Mouse (Mus musculus) left cerebral cortex, postnatal 10 days (tissue): ENCODE results near the gene A630095N17Rik. TPM values are rescaled to one million over a fixed set of nuclear protein-coding genes. Genes with fewer than 3 reads are reported as not detected.

Source experiments
- DNase-seq, 2 experiments: peaks; one replicate each; pipeline ENCODE4 v3.0.0; 2021 to 2022; ENCODE audit warnings: low spot score in 2 of 2, mixed read lengths in 1 of 2; ENCODE audit errors: extremely low spot score in 1 of 2
- intact Hi-C: fragments of 180-260 bp; cut with DNase I; formaldehyde crosslinking; loops from one replicate; pipeline ENCODE4 v1.15.1; 2025
- total RNA-seq, 2 experiments: library from RNA; stranded (reverse); gene quantifications; 2 replicates each; pipeline ENCODE4 v1.2.3; 2021

Gene A630095N17Rik
- total RNA-seq, 2 experiments from 2014 or later: not detected

DNA sequence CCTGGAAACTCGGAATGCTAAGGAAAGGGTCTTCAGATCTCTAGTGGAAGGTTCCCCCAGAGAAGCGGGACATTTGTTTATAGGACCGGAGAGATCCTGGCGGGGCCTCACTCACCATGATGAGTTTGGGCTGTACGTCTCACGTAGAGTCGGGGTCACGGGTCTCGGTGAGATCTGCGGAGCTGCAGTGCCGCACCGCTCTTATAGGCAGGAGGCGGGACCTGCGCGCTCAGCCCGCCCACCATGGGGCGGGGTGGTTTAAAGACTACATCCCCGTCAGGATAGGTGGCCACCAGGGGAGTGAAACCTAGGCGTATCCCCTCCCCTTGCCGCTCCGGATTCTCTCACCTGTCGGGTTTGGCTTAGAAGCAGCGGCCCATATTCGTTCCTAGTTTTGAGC, 12.8 kb downstream of the A630095N17Rik start:
- peak; percentile 88 to 89 for DNase-seq
- intact Hi-C loops: no loop called here

DNA sequence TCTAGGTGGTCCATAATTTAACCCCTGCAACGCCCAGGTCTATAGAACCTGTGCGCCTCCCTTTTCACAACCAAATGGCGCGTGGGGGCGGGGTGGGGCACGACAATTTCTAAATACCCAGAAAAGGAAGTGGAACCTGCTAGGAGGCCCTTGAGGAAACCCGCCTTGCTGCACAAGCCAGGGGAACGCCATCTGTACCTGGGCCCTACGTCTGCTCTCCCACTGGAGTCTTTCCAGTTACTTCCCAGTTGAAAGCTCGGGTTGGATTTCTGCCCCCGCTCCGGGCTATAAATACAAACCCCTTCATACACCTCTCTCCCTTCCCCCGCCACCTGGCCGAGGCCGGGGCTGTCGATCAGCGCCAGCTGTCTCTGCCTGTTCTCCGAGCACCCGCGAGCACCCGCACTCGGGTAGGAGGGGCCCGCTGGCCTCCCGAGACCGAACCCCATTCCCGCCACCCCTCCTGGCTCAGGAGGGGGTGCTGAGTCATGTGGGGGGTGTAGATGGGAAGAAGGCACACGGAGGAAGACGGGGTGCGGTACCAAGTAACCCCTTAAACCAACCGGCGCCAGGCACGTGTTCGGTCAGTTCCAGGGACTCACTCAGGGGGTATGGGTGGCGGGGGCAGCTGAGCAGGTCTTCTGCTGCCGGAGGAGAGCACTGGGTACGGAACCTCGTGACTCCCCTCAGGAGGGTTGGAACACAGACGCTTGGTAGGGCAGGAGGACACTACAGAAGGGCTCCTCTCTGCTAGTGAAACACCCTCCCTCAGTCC, 13.5 kb downstream of the A630095N17Rik start:
- peak; percentile 53 to 75 for DNase-seq
- intact Hi-C loops: no loop called here

DNA sequence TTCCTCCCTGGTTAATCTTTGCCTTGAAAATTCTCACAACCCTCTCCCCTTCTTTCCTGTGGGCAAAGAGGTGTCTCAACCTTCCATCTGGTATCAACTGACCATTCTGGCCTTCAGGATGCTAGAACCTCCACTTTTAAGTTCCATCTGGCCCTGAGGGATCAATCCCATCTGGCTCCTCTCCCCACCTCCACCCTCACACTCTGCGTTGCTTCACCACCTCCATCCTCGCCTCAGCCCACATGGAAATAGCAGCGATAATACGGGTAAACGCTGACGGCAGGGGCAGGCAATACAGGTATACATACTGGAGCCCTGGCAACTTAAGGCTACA, 14.0 kb downstream of the A630095N17Rik start:
- no peak for DNase-seq
- intact Hi-C loops: no loop called here

DNA sequence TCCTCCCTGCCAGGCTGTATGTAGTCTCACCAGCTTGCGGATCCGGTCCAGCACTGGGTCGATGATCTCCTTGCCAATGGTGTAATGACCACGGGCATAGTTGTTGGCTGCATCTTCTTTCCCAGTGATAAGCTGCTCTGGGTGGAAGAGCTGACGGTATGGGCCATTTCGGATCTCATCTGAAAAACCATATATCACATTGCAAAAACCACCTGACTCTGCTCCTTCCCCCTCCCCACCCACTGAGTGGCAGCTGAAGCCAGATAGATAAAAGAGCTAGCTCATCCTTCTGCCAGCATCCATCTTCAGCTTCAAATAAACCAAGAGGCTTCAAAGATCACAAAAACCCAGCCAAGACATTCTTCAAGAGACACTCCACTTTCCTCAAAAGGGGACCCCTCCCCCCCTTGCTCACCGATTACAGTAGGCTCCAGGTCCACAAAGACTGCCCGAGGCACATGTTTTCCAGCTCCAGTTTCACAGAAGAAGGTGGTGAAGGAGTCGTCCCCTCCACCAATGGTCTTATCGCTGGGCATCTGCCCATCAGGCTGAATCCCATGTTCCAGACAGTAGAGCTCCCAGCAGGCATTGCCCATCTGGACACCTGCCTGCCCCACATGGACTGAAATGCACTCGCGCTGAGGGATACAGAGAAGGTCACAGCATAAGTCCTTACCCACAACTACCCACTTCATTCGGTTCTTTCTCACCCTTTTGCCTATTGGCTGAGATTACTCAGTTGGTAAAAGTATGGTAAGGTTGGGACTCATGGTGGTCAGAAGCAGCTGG, 14.9 kb downstream of the A630095N17Rik start:
- intact Hi-C loops: no loop called here

DNA sequence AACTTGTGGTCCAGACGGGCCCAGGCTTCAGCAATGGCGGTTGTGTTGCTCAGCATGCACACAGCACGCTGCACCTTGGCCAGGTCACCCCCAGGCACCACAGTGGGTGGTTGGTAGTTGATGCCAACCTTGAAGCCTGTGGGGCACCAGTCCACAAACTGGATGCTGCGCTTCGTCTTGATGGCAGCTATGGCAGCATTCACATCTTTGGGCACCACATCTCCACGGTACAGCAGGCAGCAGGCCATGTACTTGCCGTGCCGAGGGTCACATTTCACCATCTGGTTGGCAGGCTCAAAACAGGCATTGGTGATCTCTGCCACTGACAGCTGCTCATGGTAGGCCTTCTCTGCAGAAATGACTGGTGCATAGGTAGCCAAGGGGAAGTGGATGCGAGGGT, 16.1 kb downstream of the A630095N17Rik start:
- no peak for DNase-seq
- intact Hi-C loops: no loop called here

More for the DNA sequence above, 14.9 kb downstream of the A630095N17Rik start:
- DNase-seq: no peak

DNA sequence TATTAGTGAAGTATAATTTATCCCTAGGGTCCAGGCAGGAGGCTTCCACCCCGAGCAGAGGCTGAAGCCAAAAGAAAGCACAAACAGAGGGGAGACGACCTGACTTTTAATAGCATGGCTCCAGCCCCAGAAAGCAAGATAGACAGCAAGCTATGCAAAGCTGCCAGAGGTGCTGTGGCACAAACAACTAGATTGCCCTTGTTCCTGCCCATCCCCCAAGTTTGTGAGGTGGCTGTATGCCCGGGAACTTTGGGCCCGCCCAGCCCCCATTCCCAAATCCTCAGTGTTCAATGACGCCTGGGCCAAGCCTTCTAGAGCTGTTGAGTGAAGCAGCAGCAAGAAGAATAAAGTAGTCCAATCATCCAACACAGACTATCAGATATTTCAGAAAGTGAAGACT, 17.0 kb downstream of the A630095N17Rik start:
- intact Hi-C loops: no loop called here
- peak; percentile 61 to 66 for DNase-seq

DNA sequence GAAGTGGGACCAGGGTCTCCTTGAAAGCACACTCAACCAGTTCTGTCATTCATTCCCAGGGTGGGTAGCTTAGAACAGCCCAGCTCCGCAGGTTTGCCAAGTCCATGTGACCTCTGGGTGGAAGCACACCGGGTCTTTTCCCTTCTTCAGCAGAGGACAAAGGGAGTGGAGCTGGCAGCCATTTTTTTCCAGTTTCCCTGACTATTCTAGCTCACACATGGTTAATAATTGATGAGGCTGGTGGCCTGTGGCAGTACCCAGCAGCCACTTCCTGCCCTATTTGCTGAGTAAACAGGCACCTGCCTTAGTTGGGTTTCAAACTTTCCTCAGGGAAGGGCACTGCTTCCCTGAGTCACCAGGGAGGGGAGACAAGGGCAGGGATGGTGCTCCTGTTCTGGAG, 17.5 kb downstream of the A630095N17Rik start:
- intact Hi-C loops: no loop called here
- no peak for DNase-seq

DNA sequence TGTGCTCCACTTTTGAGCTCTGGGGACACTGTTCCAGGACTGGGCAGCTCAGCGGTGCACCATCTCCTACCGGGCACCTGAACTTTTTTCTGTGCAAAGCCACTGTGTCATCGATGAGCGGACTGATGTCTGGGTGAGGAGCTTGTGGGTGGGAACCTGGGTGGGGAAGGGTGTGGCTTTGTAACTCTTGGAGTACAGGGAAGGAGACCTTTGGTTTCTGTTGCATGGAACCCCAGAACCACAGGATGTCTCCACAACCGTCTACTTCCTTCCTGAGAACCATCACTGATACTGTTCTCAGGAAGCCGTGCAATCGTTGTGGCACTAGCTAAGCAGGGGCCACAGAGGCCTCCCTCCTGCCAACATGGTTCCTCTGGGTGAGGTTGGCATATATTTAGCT, 18.8 kb downstream of the A630095N17Rik start:
- DNase-seq: no peak
- intact Hi-C loops: no loop called here

DNA sequence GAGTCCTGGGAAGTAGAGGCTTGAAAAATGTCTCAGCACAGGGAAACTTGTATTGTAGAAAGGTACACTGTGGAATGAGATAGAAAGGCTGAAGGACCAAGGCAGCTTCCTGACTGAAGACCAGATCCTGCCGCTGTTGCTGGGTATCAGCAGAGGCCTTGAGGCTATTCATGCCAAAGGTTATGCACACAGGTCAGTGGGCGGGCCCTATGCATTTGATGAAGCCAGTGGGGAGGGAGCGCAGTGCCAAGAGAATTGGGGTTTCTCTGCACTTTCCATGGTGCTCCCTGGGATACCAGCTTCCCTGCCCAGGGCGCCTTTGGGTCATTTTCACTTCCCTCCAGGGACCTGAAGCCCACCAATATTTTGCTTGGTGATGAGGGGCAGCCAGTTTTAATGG, 19.4 kb downstream of the A630095N17Rik start:
- DNase-seq: no peak
- intact Hi-C loops: no loop called here

DNA sequence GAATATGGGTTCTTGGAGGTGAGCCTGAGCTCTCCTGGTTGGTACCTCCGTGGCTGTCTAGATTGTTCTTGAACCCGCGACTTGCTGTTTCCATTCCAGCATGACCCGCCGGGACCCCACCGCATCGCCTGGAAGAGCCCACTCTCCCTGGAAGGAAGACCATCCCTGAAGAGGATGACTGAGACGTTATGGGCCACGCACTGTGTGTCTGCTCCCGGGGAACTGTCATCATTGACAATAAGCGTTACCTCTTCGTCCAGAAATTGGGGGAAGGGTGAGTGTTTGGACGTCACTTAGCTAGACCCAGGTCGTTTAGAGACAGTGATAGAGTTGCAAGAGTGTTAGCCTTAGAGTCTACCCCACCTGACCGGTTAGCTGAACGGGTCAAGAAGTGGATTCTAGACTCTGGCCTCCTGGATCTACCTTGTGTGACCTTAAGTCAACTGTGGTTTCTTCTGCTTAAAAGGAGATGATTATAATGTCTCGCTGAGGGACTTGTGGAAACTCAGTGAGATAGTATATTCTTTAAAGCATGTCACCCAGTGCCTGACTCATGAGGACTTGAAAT, 20.7 kb downstream of the A630095N17Rik start:
- DNase-seq: no peak
- intact Hi-C loops: no loop called here

DNA sequence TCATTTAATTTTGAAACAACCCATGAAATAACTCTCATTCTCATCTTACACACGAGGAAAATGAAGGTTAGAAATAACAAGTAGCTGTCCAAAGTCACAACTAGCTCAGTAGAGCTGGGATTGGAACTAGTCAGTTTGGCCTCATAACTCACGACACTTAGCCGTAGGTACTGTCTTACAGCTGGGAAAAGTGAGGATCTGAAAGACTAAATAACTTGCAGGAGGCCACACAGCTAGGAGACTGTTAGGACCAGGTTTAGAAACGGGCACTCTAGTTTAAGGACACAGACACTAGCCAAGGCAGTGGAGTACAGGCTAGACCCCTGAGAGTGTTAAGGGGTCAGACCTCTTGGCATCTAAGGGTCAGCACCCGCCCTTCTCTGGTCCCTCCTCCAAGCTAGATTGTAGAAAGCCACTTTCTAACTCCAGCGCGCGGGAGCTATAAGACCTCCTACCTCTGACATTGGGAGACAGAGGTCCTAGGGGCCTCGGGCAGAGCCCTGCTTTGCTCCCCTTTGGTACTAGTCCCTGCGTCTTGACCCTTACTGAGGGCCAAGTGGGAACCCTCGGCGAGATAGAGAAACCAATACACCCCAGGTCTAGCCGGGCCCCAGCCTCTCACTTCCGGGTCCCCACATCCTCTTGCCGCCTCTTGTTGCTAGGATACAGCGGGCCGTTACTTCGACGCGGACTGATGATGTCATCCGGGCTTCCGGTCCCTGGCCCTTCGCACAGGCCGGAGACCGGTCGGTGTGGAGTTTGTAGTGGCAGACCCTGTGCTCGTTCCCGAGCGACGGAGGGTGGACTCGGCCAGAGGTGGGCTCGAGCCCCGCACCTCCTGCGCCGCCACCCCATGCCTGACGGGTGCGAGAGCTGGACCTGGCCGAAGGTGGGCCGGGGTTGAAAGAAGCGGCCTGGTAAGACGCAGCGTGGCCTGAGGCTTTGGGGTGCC, 21.5 kb downstream of the A630095N17Rik start, which contains the start of the genes Glb1l and Stk16:
Glb1l (minus strand) TSS at position 678 of the 952 bp plus-strand sequence.
Stk16 (plus strand) TSS at position 703 of the 952 bp plus-strand sequence.
- DNase-seq: peak; percentile 97 to 98

DNA sequence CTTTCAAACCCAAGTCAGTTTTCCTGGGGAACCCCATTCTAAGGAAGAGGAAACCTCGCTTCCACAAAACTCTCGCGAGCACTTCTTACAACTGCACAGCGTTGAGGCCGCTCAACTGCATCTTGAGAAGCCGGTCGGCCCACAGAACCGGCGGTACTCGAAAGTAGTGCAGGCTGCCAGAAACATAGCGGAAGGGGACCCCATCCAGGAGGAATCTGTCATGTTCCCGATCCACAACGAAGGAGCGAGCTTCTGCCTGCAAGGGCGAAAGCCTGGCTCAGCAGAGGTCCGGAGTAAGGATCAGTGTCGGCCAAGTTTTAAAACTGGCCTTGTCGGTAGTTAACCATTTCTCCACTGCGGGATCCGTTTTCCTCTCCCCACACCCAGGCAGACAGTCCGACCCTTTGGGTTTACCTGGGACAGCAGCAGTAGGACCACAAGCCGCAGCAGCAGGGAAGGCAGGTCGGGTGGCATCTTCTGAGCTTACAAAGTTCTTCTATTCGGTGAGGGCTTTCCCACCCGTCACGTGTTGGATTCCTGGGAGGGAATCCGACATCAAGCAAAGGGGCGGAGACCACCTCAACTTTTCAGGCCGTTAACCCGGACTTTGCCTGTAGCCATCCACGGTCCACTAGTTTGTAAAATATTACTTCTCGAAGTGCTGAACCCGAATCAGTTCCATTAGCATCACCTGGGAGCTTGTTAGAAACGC, 22.8 kb downstream of the A630095N17Rik start:
- intact Hi-C loops: no loop called here
- DNase-seq: peak in 1 of 2 experiments; percentile 49

More for the DNA sequence above, 21.5 kb downstream of the A630095N17Rik start, which contains the start of the genes Glb1l and Stk16:
- intact Hi-C loops: no loop called here

DNA sequence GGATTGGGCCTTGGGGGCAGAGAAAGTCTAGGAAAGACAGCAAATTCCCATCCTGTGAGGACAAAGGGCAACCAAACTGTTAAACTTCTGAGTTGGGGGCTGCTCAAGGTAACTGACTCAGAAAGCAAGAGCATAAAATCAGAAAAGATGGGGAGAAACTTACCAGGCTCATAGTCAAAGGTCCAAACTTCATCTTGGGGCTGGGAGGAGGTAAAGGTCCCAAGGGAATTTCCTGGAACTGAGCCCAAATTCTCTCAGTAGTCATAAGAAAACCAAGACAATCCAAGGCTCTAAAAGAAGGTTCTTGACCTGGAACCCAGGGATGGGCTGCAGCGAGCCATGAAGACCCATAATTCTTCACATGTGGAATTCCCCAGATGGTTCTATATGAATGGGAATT, 30.7 kb downstream of the A630095N17Rik start:
- no peak for DNase-seq
- intact Hi-C loops: no loop called here

DNA sequence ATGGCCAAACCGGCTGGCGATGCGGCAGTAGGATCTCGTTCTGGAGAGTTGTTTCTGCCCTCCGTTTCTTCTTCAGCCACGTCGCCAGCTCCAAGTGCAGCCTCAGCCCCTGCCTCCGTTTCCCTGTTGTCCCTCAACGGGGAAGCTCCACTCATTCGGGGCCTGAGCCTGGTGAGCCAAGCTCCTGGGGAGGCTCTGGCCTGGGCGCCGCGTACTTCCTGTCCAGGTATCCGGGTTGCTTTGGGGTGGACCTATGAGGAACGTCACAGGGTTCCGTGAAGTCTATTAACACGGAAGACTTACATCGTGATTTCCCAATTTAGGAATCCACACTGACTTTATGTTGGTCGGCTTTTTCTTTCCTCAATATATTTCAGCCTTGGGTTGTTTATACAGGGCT, 39.5 kb downstream of the A630095N17Rik start:
- intact Hi-C loops: no loop called here
- DNase-seq: no peak

DNA sequence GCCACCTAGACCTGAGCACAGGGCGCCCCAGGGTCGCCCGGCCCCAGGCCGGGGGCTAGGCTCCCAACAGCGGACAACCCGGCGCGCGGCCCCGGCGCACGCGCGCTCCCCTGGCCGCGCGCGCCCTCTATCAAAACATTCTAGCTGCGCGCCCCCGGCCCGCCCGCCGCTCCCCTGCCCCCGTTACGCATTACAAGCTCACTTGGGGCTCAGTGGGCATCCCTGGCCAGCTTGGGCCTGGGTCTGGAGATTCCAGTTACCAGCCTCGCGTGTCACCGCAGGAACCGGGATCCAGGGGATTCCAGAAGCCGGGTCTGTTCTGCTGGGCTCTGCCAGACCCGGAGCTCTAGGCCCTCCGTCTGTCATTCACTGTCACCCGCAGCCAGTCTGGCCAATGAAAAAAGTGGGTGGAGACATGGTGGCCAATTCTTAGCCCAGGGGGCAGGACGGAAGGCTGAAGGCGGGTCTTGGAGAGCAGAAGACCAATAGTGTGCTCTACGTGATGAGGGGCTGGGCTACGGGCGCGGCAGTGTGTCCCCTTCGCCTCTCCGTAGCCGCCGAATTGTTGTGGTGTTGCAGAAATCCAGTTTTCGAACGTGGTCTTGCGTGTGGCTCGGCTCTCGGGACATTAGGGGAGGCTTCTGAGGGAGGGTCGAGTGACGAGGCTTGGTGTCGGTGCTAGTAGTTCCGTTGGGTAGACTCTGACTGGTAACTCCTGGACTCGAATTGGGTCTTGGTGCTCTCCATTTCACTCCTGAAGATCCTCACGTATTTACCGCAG, 40.1 kb downstream of the A630095N17Rik start, which contains the start of the genes Ankzf1 and Atg9a:
Ankzf1 (plus strand) TSS at position 530 of the 781 bp plus-strand sequence.
Atg9a (minus strand) TSS at position 575 of the 781 bp plus-strand sequence.
- peak; percentile 97 for DNase-seq
- intact Hi-C loops: no loop called here

DNA sequence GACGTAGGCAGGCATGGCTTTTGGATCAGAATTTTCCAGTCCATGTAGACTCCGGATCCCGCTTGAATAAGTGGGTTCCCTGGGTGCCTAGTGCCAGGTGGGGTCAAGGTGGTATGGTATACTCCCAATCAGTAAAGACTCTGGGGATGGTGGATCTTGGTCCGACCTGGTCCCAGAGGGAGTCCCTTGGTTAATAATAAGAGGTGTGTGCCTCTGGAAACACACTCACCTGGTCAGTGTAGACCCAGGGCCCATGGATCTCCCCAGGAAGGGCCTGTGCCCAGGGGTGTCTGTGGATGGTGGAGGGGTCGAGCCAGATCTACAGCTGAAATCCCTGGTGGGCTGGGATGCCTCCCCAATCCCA, 40.7 kb downstream of the A630095N17Rik start:
- DNase-seq: no peak
- intact Hi-C loops: no loop called here

DNA sequence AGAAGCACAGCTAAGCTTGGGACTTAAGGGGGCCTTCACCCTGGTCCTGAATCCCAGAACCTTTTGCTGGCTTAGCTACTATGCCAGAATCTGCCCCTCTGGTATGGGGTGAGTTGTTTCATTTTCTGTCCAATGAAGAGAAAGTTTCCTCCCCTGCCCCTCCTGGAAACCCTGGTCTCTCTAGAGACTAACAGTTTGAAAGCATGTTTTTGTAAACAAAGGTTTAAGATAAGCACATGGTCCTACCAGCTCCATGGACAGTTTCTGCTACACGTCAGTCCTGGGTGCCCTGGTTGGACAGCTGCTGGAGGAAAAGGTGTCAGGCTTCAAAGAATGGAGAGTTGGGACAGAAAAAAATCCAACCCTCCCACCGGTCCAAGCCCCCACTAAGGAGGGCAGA, 41.3 kb downstream of the A630095N17Rik start:
- intact Hi-C loops: no loop called here
- no peak for DNase-seq
